Mouse (Mus musculus): ENCODE results near the gene Slc6a11. TPM values are rescaled to one million over a fixed set of nuclear protein-coding genes. Genes with fewer than 3 reads are reported as not detected.

Gene Slc6a11
- total RNA-seq, 2 experiments from 2014 or later = not detected

DNA sequence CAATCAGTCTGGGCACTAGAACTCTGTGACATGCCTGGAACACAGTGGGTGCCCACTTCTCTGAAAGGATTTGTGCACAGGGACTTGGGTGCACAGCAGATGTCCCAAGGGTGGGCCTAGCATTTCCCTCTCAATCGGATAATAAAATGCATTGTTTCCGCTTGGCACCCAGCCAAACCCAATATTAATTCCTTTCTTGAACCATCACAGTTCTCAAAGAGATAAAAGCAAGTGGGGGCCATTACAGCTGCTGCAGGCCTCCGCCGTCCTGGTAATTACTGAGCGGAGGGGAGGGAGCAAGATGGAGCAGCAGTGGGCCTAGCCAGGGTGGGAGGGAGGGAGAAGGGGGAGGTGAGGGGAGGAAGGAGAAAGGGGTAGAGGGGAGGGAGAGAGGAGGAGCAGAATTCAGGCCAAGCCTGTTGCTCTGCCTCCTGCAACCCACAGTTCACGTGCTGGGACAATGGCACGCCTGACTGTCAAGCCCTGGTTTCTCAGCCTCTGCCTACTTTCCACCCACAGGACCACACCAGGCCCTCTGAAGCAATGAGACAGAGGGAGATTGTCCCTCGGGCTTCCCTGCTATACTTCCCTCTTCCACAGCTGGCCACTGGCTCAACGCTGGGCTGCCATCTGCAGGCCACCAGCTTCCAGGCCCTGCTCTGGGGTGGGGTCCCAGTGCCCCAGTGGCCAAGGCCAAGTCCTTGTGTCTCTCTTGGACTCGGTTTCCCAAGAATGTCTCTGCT is 166.4 kb downstream of the Slc6a11 start:
- no peak for DNase-seq
- intact Hi-C loops (cut with DNase I) = no loop called here

Other genes with a start within 250 kb of the Slc6a11 start
- under 1 TPM; 0.49 to 0.69 TPM for gene Atp2b2, start 88.6 kb upstream of the Slc6a11 start, total RNA-seq (2021)
- gene Slc6a1, start 151.4 kb downstream of the Slc6a11 start, total RNA-seq (2021) = under 1 TPM in 1 of 2 experiments, not detected in 1; 0.07 TPM

All from heart, postnatal 14 days (tissue).